Mouse (Mus musculus): ENCODE measurements around the gene Rdh16f1.

DNA sequence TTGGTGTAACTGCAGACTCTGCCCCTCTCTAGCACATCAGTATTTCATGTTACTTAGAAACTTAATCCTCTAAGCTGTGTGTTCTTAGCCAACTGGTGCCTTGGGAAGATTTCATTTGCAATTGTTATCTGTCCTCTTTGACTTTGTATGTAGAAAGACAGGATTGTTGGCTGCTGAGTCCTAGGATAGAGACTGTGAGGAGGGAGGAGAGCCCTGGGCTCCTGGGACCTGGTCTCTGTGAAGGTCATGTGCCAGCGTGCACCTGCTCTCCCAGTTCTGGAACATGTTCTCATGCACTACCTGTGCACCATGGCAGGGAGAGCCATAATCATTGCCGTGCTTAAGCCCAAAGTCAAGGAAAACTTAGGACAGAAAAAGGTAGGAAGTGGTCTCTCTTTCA lies 42.0 kb downstream of the Rdh16f1 start:
- no peak for TF ChIP-seq CTCF (IDR thresholded peaks at IDR 0.05; ENCODE audit: low read depth)
- no peak for TF ChIP-seq EP300 (IDR thresholded peaks at IDR 0.05; ENCODE audit: low read depth)
